Mouse (Mus musculus): Measurements from ENCODE around the gene Ttll3. TPM values are rescaled to one million over a fixed set of nuclear protein-coding genes. Genes with fewer than 3 reads are reported as not detected.

Ttll3 gene
- polyA plus RNA-seq, 1 experiment, result 21.2 TPM

DNA sequence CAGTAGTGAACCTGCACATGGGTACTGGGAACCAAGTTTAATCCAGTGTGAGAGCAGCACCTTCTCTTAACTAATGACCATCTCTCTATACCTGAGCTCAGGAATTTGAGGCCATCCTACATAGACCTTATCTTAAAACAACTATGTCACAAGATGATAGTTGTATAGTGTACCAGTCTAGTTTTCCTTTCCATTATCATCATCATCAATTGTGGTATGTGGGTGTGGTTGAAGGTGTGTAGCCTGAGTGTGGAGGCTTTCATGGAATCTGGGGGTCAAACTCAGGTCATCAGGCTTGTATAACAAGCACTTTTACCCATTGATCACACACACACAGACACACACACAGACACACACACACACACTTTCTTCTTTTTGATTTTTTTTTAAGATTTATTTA lies 38.5 kb upstream of the Ttll3 start:
- no peak for TF ChIP-seq POLR2A (IDR thresholded peaks at IDR 0.05; ENCODE audit: low read depth, low read length)
- TF ChIP-seq CTCF (IDR thresholded peaks at IDR 0.05; ENCODE audit: extremely low read depth, insufficient read depth, insufficient read length, insufficient replicate concordance), result no peak
- DNase-seq (ENCODE audit: low read depth in 1 of 2, low spot score in 2 of 2), result no peak
- no peak overlapping the region for H3K27ac ChIP-seq (ENCODE audit: insufficient read depth, low read length)
- H3K36me3 ChIP-seq (ENCODE audit: control insufficient read depth, insufficient read depth, low read length), result no peaks in the 10 kb centered on the region
- H3K4me1 ChIP-seq (ENCODE audit: control insufficient read depth, insufficient read depth, insufficient read length), result no peaks in the 10 kb centered on the region
- H3K27me3 ChIP-seq (ENCODE audit: control insufficient read depth, insufficient read depth, low read length), result no peaks in the 10 kb centered on the region
- H3K4me3 ChIP-seq (ENCODE audit: extremely low read depth, insufficient read depth, insufficient read length), result no peak overlapping the region

DNA sequence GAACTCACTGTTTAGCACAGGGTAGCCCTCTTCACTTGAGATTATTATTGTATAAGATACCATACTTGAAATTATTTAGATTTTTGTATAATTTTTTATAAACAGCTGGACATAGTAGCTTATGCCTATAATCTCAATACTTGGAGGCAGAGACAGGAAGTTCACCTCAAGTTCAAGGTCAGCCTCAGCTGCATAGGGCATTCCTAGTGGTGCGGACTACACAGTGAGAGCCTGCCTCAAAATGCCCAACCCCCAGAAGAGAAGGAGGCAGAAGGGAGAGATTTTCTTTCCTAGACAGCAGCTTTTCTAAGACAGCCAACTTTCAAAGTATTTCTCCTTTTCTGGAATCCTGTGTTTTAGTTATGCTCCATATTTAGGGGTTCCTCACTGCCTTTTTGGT lies 37.9 kb upstream of the Ttll3 start:
- Histone ChIP-seq H3K36me3 (ENCODE audit: control insufficient read depth, insufficient read depth, low read length) (no peaks in the 10 kb centered on the region), H3K27ac (ENCODE audit: insufficient read depth, low read length) (no peak overlapping the region), H3K4me3 (ENCODE audit: extremely low read depth, insufficient read depth, insufficient read length) (no peak overlapping the region), H3K4me1 (ENCODE audit: control insufficient read depth, insufficient read depth, insufficient read length) (no peaks in the 10 kb centered on the region), H3K27me3 (ENCODE audit: control insufficient read depth, insufficient read depth, low read length) (no peaks in the 10 kb centered on the region)
- WGBS, result 93% methylated on average over 1 of the region's 1 CpGs
- no peak for TF ChIP-seq POLR2A (IDR thresholded peaks at IDR 0.05; ENCODE audit: low read depth, low read length)
- DNase-seq (ENCODE audit: low read depth in 1 of 2, low spot score in 2 of 2), result no peak

DNA sequence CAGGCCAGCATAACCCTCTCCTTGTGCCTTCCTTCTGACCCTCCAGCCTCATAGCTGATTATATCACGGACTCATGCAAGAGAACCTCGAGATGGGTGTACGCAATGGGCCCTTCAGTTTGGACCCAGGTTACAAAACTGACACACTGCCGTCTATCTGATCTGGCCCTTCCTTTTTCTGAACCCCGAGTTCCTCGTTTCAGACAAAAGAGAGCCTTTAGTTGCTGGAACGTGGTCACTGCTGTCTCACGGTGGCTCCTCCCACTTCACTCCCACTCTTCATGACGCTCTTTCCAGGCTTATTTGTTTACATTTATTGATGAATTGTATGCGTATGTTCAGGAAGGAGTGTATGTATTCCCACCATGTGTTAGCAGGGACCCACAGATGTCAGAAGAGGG lies 37.4 kb upstream of the Ttll3 start:
- H3K4me3 ChIP-seq (ENCODE audit: extremely low read depth, insufficient read depth, insufficient read length), result no peak overlapping the region
- 41% methylated on average over 10 of the region's 10 CpGs for WGBS
- H3K36me3 ChIP-seq (ENCODE audit: control insufficient read depth, insufficient read depth, low read length), result no peaks in the 10 kb centered on the region
- no peak overlapping the region for H3K27ac ChIP-seq (ENCODE audit: insufficient read depth, low read length)
- no peak for TF ChIP-seq POLR2A (IDR thresholded peaks at IDR 0.05; ENCODE audit: low read depth, low read length)
- no peak for TF ChIP-seq CTCF (IDR thresholded peaks at IDR 0.05; ENCODE audit: extremely low read depth, insufficient read depth, insufficient read length, insufficient replicate concordance)
- DNase-seq (ENCODE audit: low read depth in 1 of 2, low spot score in 2 of 2), result no peak
- H3K27me3 ChIP-seq (ENCODE audit: control insufficient read depth, insufficient read depth, low read length), result no peaks in the 10 kb centered on the region
- H3K4me1 ChIP-seq (ENCODE audit: control insufficient read depth, insufficient read depth, insufficient read length), result no peaks in the 10 kb centered on the region

DNA sequence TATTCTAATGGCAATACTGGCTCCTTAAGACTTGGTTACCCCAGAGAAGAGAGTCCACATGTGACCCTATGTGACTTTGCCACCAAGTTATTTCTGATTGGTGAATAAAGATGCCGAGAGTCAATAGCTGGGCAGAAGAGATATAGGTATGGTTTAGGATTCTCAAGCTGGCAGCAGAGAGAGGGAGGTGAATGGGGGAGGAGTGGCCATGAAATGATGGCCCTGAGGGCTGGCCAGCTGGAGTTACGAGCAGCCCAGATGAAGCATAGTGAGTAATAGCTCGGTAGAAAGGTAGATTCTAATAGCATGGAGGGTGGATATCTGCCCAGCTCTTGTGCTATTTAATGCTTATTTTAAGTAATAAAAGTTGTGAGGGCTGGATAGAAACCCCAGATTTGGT lies 36.2 kb upstream of the Ttll3 start:
- WGBS, result 90% methylated on average over 3 of the region's 3 CpGs
- H3K27ac ChIP-seq (ENCODE audit: insufficient read depth, low read length), result no peak overlapping the region
- TF ChIP-seq POLR2A (IDR thresholded peaks at IDR 0.05; ENCODE audit: low read depth, low read length), result no peak
- no peak for TF ChIP-seq CTCF (IDR thresholded peaks at IDR 0.05; ENCODE audit: extremely low read depth, insufficient read depth, insufficient read length, insufficient replicate concordance)
- H3K27me3 ChIP-seq (ENCODE audit: control insufficient read depth, insufficient read depth, low read length), result no peaks in the 10 kb centered on the region
- no peak overlapping the region for H3K4me3 ChIP-seq (ENCODE audit: extremely low read depth, insufficient read depth, insufficient read length)
- H3K36me3 ChIP-seq (ENCODE audit: control insufficient read depth, insufficient read depth, low read length), result no peaks in the 10 kb centered on the region
- no peaks in the 10 kb centered on the region for H3K4me1 ChIP-seq (ENCODE audit: control insufficient read depth, insufficient read depth, insufficient read length)
- DNase-seq (ENCODE audit: low read depth in 1 of 2, low spot score in 2 of 2), result no peak

DNA sequence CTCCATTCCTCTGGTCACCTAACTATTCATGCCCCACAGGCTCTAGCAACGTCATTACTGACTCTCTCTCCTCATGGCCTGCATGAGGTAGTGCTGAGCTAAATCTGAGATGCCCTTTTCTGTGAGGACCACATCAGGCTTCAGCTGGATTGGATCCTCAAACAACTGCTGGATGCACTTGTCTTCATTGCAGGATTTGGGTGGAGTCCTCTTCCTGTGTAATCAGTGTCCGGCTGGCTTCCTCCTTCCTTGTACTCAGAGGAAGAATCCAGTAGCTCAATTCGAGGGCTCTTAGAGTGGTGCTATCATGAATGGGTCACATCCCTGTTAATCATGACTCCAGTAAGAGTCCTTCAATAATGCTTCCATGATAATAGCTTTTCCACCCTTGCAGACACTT lies 35.4 kb upstream of the Ttll3 start:
- 76% methylated on average over 3 of the region's 3 CpGs for WGBS
- Histone ChIP-seq H3K27me3 (ENCODE audit: control insufficient read depth, insufficient read depth, low read length) (no peaks in the 10 kb centered on the region), H3K27ac (ENCODE audit: insufficient read depth, low read length) (no peak overlapping the region), H3K36me3 (ENCODE audit: control insufficient read depth, insufficient read depth, low read length) (no peaks in the 10 kb centered on the region), H3K4me3 (ENCODE audit: extremely low read depth, insufficient read depth, insufficient read length) (no peak overlapping the region), H3K4me1 (ENCODE audit: control insufficient read depth, insufficient read depth, insufficient read length) (no peaks in the 10 kb centered on the region)
- TF ChIP-seq CTCF (IDR thresholded peaks at IDR 0.05; ENCODE audit: extremely low read depth, insufficient read depth, insufficient read length, insufficient replicate concordance) (no peak), POLR2A (IDR thresholded peaks at IDR 0.05; ENCODE audit: low read depth, low read length) (no peak)
- no peak for DNase-seq (ENCODE audit: low read depth in 1 of 2, low spot score in 2 of 2)

DNA sequence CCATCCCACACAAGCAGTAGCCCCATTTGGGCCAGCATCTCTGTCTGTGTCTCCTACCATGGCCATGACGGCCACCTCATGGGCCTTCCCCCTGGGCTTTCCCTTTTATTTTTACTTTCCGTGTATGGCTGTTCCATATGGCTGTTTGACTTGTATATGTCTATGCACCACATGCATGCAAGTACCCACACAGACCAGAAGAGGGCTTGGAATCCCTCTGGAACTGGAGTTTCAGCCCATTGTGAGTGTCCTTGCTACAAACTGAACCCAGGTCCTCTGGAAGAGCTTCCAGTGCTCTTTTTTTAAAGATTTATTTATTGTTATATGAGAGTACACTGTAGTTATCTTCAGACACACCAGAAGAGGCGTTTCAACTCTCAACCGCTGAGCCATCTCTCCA lies 27.6 kb upstream of the Ttll3 start:
- TF ChIP-seq CTCF (IDR thresholded peaks at IDR 0.05; ENCODE audit: extremely low read depth, insufficient read depth, insufficient read length, insufficient replicate concordance) (no peak), POLR2A (IDR thresholded peaks at IDR 0.05; ENCODE audit: low read depth, low read length) (no peak)
- no peaks in the 10 kb centered on the region for H3K27me3 ChIP-seq (ENCODE audit: control insufficient read depth, insufficient read depth, low read length)
- WGBS, result 83% methylated on average over 4 of the region's 4 CpGs
- DNase-seq (ENCODE audit: low read depth in 1 of 2, low spot score in 2 of 2), result no peak
- H3K4me1 ChIP-seq (ENCODE audit: control insufficient read depth, insufficient read depth, insufficient read length), result no peaks in the 10 kb centered on the region
- H3K27ac ChIP-seq (ENCODE audit: insufficient read depth, low read length), result no peak overlapping the region
- no peaks in the 10 kb centered on the region for H3K36me3 ChIP-seq (ENCODE audit: control insufficient read depth, insufficient read depth, low read length)
- no peak overlapping the region for H3K4me3 ChIP-seq (ENCODE audit: extremely low read depth, insufficient read depth, insufficient read length)

DNA sequence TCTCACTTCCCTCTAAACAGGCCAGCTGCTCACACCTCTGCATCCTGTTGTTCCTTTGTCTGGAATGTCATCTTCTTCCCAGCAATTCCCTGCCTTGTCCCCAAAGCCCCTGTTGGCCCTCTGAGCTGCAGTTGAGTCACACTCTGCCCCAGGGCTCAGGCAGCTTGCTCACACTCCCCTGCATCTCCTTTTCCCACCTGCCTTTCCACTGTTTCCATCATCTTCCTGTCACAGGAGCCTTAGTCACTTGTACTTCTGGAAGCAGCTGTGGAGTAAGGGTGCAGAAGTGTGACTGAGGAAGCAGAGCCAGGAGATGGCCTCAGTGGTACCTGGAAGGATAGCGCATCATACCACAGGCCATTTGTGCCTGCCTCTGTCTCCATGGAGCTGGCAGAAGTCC lies 26.8 kb upstream of the Ttll3 start:
- Histone ChIP-seq H3K4me3 (ENCODE audit: extremely low read depth, insufficient read depth, insufficient read length) (no peak overlapping the region), H3K4me1 (ENCODE audit: control insufficient read depth, insufficient read depth, insufficient read length) (no peaks in the 10 kb centered on the region), H3K27ac (ENCODE audit: insufficient read depth, low read length) (no peak overlapping the region), H3K27me3 (ENCODE audit: control insufficient read depth, insufficient read depth, low read length) (no peaks in the 10 kb centered on the region), H3K36me3 (ENCODE audit: control insufficient read depth, insufficient read depth, low read length) (peaks cover 2% of the 10 kb centered on the region; the same call in 1 of the 2 replicates)
- WGBS, result 100% methylated on average over 1 of the region's 1 CpGs
- DNase-seq (ENCODE audit: low read depth in 1 of 2, low spot score in 2 of 2), result no peak
- TF ChIP-seq CTCF (IDR thresholded peaks at IDR 0.05; ENCODE audit: extremely low read depth, insufficient read depth, insufficient read length, insufficient replicate concordance), result no peak
- no peak for TF ChIP-seq POLR2A (IDR thresholded peaks at IDR 0.05; ENCODE audit: low read depth, low read length)
